ENCODE assay signal across 14 mouse cellular contexts in the genomic region with DNA sequence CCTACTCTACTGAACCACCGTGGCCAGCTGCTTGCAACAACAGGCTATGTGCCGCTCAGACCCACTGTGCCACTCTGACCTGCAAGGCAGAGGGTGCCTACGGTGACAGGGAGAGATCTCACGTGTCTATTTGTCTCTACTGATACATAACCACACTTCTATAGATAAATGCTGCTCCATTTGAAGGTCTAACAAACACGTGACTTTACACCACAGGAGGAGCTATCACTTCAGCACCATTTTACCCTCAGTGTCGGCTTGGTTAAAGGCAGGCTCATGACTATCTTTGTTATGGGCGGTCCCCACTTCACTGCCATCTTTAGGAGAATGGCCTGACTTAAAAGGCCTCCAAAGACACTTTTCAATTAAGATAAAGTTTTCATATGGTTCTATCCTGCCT. TPM values are rescaled to one million over a fixed set of nuclear protein-coding genes. Genes with fewer than 3 reads are reported as not detected.
A peak's percentile ranks its signal among the peaks of the same experiment; 100 is the strongest.
DNase-seq lines count a peak whose midpoint lies in the region; ATAC-seq and TF ChIP-seq lines count a peak whose summit lies in the region.
"Had no signal": no experiment of that assay in that cellular context is flagged by ENCODE, and none has a peak within 500 bp of the region (broad histone marks: within the 10 kb centered on the region; RNA-seq: fewer than 3 reads in every experiment).

No protein-coding gene starts in this region.

- no peak for ATAC-seq in kidney, postnatal 0 days (replicated peaks; ENCODE audit: low FRiP score, low read depth)
- no peak for ATAC-seq in kidney, embryonic 14.5 days (ENCODE audit: low FRiP score, low TSS enrichment)
- ATAC-seq in G1E (ENCODE audit: extremely low read depth, insufficient number of reproducible peaks, low FRiP score, poor library complexity, severe bottlenecking), result no peak
- ATAC-seq in liver, embryonic 15.5 days (ENCODE audit: insufficient read depth), result peak; percentile 20; the same call in 1 of the 2 replicates
- ATAC-seq: forebrain, embryonic 14.5 days; hindbrain, embryonic 16.5 days; midbrain, embryonic 16.5 days had no signal

- DNase-seq in kidney, postnatal 0 days (ENCODE audit: low spot score), result peak; percentile 64
- DNase-seq in G1E (ENCODE audit: low spot score), result no peak
- DNase-seq in embryo, embryonic 10.5 days (ENCODE audit: low spot score), result peak; percentile 64
- DNase-seq in thymus, postnatal 10 days (ENCODE audit: low spot score in 2 of 2), result no peak
- no peak for DNase-seq in gastrocnemius, postnatal 25 days
- no peak for DNase-seq in spleen, postnatal 4 days (ENCODE audit: low spot score in 2 of 2)
- DNase-seq: heart, adult 18-20 months had no signal

- 32% methylated on average over 7 of the region's 7 CpGs for WGBS in kidney, postnatal 0 days
- WGBS in kidney, embryonic 14.5 days, result 29% methylated on average over 7 of the region's 7 CpGs
- 11% methylated on average over 7 of the region's 7 CpGs for WGBS in liver, embryonic 15.5 days (ENCODE audit: insufficient replicate concordance)

- no peak overlapping the region for H3K4me3 ChIP-seq in kidney, postnatal 0 days (replicated peaks; ENCODE audit: low read depth, low read length)
- H3K4me3 ChIP-seq in kidney, embryonic 14.5 days (ENCODE audit: low read length), result no peak overlapping the region
- H3K4me3 ChIP-seq in G1E (ENCODE audit: low read depth, low read length), result peak overlapping the region; percentile 37; the same call in 1 of the 2 replicates
- H3K4me3 ChIP-seq in liver, embryonic 15.5 days (replicated peaks), result no peak overlapping the region

- no peaks in the 10 kb centered on the region for H3K36me3 ChIP-seq in kidney, postnatal 0 days (ENCODE audit: insufficient read depth, low read length)
- H3K36me3 ChIP-seq in kidney, embryonic 14.5 days (ENCODE audit: control insufficient read depth, insufficient read depth, low read length), result no peaks in the 10 kb centered on the region
- H3K36me3 ChIP-seq in G1E (replicated peaks), result no peaks in the 10 kb centered on the region
- no peaks in the 10 kb centered on the region for H3K36me3 ChIP-seq in liver, embryonic 15.5 days (replicated peaks)

- no peak overlapping the region for H3K27ac ChIP-seq in kidney, postnatal 0 days
- no peak overlapping the region for H3K27ac ChIP-seq in kidney, embryonic 14.5 days (ENCODE audit: low read depth, low read length)
- H3K27ac ChIP-seq in liver, embryonic 15.5 days (replicated peaks), result no peak overlapping the region

- no peak overlapping the region for H3K4me2 ChIP-seq in kidney, postnatal 0 days (ENCODE audit: low read length)
- no peak overlapping the region for H3K4me2 ChIP-seq in kidney, embryonic 14.5 days (replicated peaks; ENCODE audit: low read depth, low read length)
- H3K4me2 ChIP-seq in liver, embryonic 15.5 days, result peak overlapping the region; percentile 28; the same call in 1 of the 2 replicates

- no peaks in the 10 kb centered on the region for H3K27me3 ChIP-seq in kidney, postnatal 0 days (ENCODE audit: insufficient read depth, low read length)
- H3K27me3 ChIP-seq in kidney, embryonic 14.5 days (ENCODE audit: control insufficient read depth, insufficient read depth, low read length), result no peaks in the 10 kb centered on the region
- H3K27me3 ChIP-seq in G1E (ENCODE audit: insufficient read depth, low read length), result no peaks in the 10 kb centered on the region
- H3K27me3 ChIP-seq in liver, embryonic 15.5 days, result peaks cover 8% of the 10 kb centered on the region

- no peaks in the 10 kb centered on the region for H3K4me1 ChIP-seq in kidney, postnatal 0 days (replicated peaks; ENCODE audit: insufficient read depth, low read length)
- no peaks in the 10 kb centered on the region for H3K4me1 ChIP-seq in kidney, embryonic 14.5 days (ENCODE audit: control insufficient read depth, insufficient read depth, low read length)
- peaks cover 55% of the 10 kb centered on the region for H3K4me1 ChIP-seq in G1E (ENCODE audit: insufficient read depth, low read depth, low read length)
- peaks cover 29% of the 10 kb centered on the region for H3K4me1 ChIP-seq in liver, embryonic 15.5 days (replicated peaks)

- no peak for TF ChIP-seq CTCF in kidney, postnatal 0 days (IDR thresholded peaks at IDR 0.05; ENCODE audit: low read depth)
- TF ChIP-seq CTCF in G1E (IDR thresholded peaks at IDR 0.05; ENCODE audit: low read depth, low read length), result no peak

- no peak overlapping the region for H3K9ac ChIP-seq in kidney, postnatal 0 days (ENCODE audit: low read depth, low read length)
- H3K9ac ChIP-seq in kidney, embryonic 14.5 days (ENCODE audit: low read depth, low read length), result no peak overlapping the region
- H3K9ac ChIP-seq in liver, embryonic 15.5 days, result no peak overlapping the region

- no peaks in the 10 kb centered on the region for H3K9me3 ChIP-seq in kidney, postnatal 0 days (replicated peaks; ENCODE audit: low read length)
- no peaks in the 10 kb centered on the region for H3K9me3 ChIP-seq in kidney, embryonic 14.5 days (ENCODE audit: control insufficient read depth, low read length)
- no peaks in the 10 kb centered on the region for H3K9me3 ChIP-seq in G1E (replicated peaks)
- no peaks in the 10 kb centered on the region for H3K9me3 ChIP-seq in liver, embryonic 15.5 days (replicated peaks)

RNA-seq across cellular contexts. Expression of a gene that starts 7.0 kb away (rescaled TPM):
- polyA plus RNA-seq in kidney, postnatal 0 days (2015; fragmentation: Nextera tagmentation; extraction: Ambion mirVana), result 22.9 and 23.0 TPM in 2 replicates
- 27.9 and 41.9 TPM in 2 replicates for polyA plus RNA-seq in kidney, embryonic 14.5 days (2014; fragmentation: Nextera tagmentation; extraction: Ambion mirVana)
- 126 and 146 TPM in 2 replicates for total RNA-seq in G1E (2014; fragmentation: Nextera tagmentation)
- total RNA-seq in G1E (2017), result 134 and 139 TPM in 2 replicates
- 31.5 and 32.8 TPM in 2 replicates for polyA plus RNA-seq in G1E (2012)
- 39.8 and 41.9 TPM in 2 replicates for polyA plus RNA-seq in liver, embryonic 15.5 days (2015; fragmentation: Nextera tagmentation; extraction: Ambion mirVana)
- 1 to 10 TPM; 5.0 to 6.5 TPM for total RNA-seq in gastrocnemius, postnatal 25 days (2021)

RNA-seq across cellular contexts. Expression of a gene that starts 11.3 kb away (rescaled TPM):
- not detected in 2 replicates for polyA plus RNA-seq in kidney, postnatal 0 days (2015; fragmentation: Nextera tagmentation; extraction: Ambion mirVana)
- polyA plus RNA-seq in kidney, embryonic 14.5 days (2014; fragmentation: Nextera tagmentation; extraction: Ambion mirVana), result not detected in 2 replicates
- total RNA-seq in G1E (2014; fragmentation: Nextera tagmentation) (not detected in 2 replicates), G1E (2017) (0.11 TPM in 1 of 2 replicates, not detected in the other)
- polyA plus RNA-seq in G1E (2012), result not detected in 2 replicates
- polyA plus RNA-seq in liver, embryonic 15.5 days (2015; fragmentation: Nextera tagmentation; extraction: Ambion mirVana), result not detected in 2 replicates
- not detected for total RNA-seq in gastrocnemius, postnatal 25 days (2021)
- total RNA-seq: heart, adult 18-20 months; layer of hippocampus, adult 8-10 months; liver, adult 2 months had no signal
- polyA plus RNA-seq: forebrain, embryonic 14.5 days; hindbrain, embryonic 16.5 days; liver, adult 2 months; midbrain, embryonic 16.5 days had no signal

RNA-seq across cellular contexts. Expression of a gene that starts 27.5 kb away (rescaled TPM):
- 0.19 TPM in 1 of 2 replicates, not detected in the other for polyA plus RNA-seq in kidney, postnatal 0 days (2015; fragmentation: Nextera tagmentation; extraction: Ambion mirVana)
- 0.43 TPM in 1 of 2 replicates, not detected in the other for polyA plus RNA-seq in kidney, embryonic 14.5 days (2014; fragmentation: Nextera tagmentation; extraction: Ambion mirVana)
- total RNA-seq in G1E (2014; fragmentation: Nextera tagmentation) (not detected in 2 replicates), G1E (2017) (0.05 and 0.12 TPM in 2 replicates)
- polyA plus RNA-seq in G1E (2012), result not detected in 2 replicates
- not detected in 2 replicates for polyA plus RNA-seq in liver, embryonic 15.5 days (2015; fragmentation: Nextera tagmentation; extraction: Ambion mirVana)
- not detected for total RNA-seq in gastrocnemius, postnatal 25 days (2021)
- total RNA-seq: heart, adult 18-20 months; liver, adult 2 months had no signal
- polyA plus RNA-seq: forebrain, embryonic 14.5 days; hindbrain, embryonic 16.5 days; liver, adult 2 months had no signal

RNA-seq across cellular contexts. Expression of a gene that starts 29.5 kb away (rescaled TPM):
- not detected in 2 replicates for polyA plus RNA-seq in kidney, postnatal 0 days (2015; fragmentation: Nextera tagmentation; extraction: Ambion mirVana)
- not detected in 2 replicates for polyA plus RNA-seq in kidney, embryonic 14.5 days (2014; fragmentation: Nextera tagmentation; extraction: Ambion mirVana)
- total RNA-seq in G1E (2014; fragmentation: Nextera tagmentation) (not detected in 2 replicates), G1E (2017) (0.06 and 0.22 TPM in 2 replicates)
- polyA plus RNA-seq in G1E (2012), result not detected in 2 replicates
- polyA plus RNA-seq in liver, embryonic 15.5 days (2015; fragmentation: Nextera tagmentation; extraction: Ambion mirVana), result 0.02 TPM in 1 of 2 replicates, not detected in the other
- total RNA-seq in gastrocnemius, postnatal 25 days (2021), result not detected
- total RNA-seq: liver, adult 2 months had no signal
- polyA plus RNA-seq: forebrain, embryonic 14.5 days; liver, adult 2 months; midbrain, embryonic 16.5 days had no signal

RNA-seq across cellular contexts. Expression of a gene that starts 48.9 kb away (rescaled TPM):
- polyA plus RNA-seq in kidney, postnatal 0 days (2015; fragmentation: Nextera tagmentation; extraction: Ambion mirVana), result not detected in 2 replicates
- polyA plus RNA-seq in kidney, embryonic 14.5 days (2014; fragmentation: Nextera tagmentation; extraction: Ambion mirVana), result not detected in 2 replicates
- total RNA-seq in G1E (2014; fragmentation: Nextera tagmentation), result not detected in 2 replicates
- total RNA-seq in G1E (2017), result 0.05 TPM in 1 of 2 replicates, not detected in the other
- polyA plus RNA-seq in G1E (2012), result not detected in 2 replicates
- polyA plus RNA-seq in liver, embryonic 15.5 days (2015; fragmentation: Nextera tagmentation; extraction: Ambion mirVana), result not detected in 2 replicates
- total RNA-seq in gastrocnemius, postnatal 25 days (2021), result not detected
- total RNA-seq: heart, adult 18-20 months; layer of hippocampus, adult 8-10 months; liver, adult 2 months had no signal
- polyA plus RNA-seq: forebrain, embryonic 14.5 days; hindbrain, embryonic 16.5 days; liver, adult 2 months; midbrain, embryonic 16.5 days had no signal

Comparison
In these comparisons a context has a peak if more than half of its experiments do, and no peak if none do; other contexts are left out.
1. DNase-seq: peak in kidney, postnatal 0 days (single experiment) and embryo, embryonic 10.5 days (single experiment); none in G1E (single experiment), thymus, postnatal 10 days (0 of 2), gastrocnemius, postnatal 25 days (single experiment) and spleen, postnatal 4 days (0 of 2).